Mouse (Mus musculus) cerebellum, adult 2 months (tissue): ENCODE results near the gene Trit1. TPM values are rescaled to one million over a fixed set of nuclear protein-coding genes. Genes with fewer than 3 reads are reported as not detected.

Experiments used
- DNase-seq, 2 experiments: peaks; one replicate each; pipeline ENCODE4 v3.0.0; 2021
- H3K27ac ChIP-seq: fragments of 200-500 bp; 2 replicates; pipeline ENCODE4 v1.5.1; 2012; ENCODE audit warnings: low read length, control low read depth, inconsistent platforms; ENCODE audit not compliant: insufficient read depth
- H3K27me3 ChIP-seq: fragments of 200-500 bp; 2 replicates; pipeline ENCODE4 v1.6.1; 2012; ENCODE audit warnings: inconsistent platforms, mild to moderate bottlenecking, low read length, moderate library complexity; ENCODE audit not compliant: control insufficient read depth, insufficient read depth
- H3K4me1 ChIP-seq: fragments of 200-500 bp; 2 replicates; pipeline ENCODE4 v1.6.1; 2011; ENCODE audit warnings: low read length; ENCODE audit not compliant: control insufficient read depth, insufficient read depth
- H3K4me3 ChIP-seq: fragments of 200-500 bp; replicated peaks from 2 replicates; pipeline ENCODE3; 2011; ENCODE audit warnings: mild to moderate bottlenecking, low read depth, low read length, control low read depth; ENCODE audit not compliant: insufficient read depth
- CTCF ChIP-seq: fragments of 200-500 bp; IDR thresholded peaks from 2 replicates; pipeline ENCODE4 v1.5.1; 2011; ENCODE audit warnings: low read depth, mild to moderate bottlenecking, control low read depth, low read length, moderate library complexity, borderline replicate concordance; ENCODE audit not compliant: insufficient read depth
- POLR2A ChIP-seq: fragments of 200-500 bp; IDR thresholded peaks from 2 replicates; pipeline ENCODE4 v1.6.1; 2011; ENCODE audit warnings: low read length, control low read depth, borderline replicate concordance; ENCODE audit not compliant: insufficient read depth
- WGBS: fragments of 180-500 bp; shearing (Covaris S2); methylation state at CpG from one replicate; pipeline ENCODE4 v1.1.7; 2018; 5-methylcytosine and 5-hydroxymethylcytosine counted together
- polyA plus RNA-seq: library from polyadenylated mRNA; depleted of rRNA; stranded (reverse); fragments of >200 nt; gene quantifications from 2 replicates; pipeline ENCODE4 v1.2.3, GENCODE M21; 2012; rRNA removed

Gene Trit1
- polyA plus RNA-seq, 1 experiment: 11.0 TPM

DNA sequence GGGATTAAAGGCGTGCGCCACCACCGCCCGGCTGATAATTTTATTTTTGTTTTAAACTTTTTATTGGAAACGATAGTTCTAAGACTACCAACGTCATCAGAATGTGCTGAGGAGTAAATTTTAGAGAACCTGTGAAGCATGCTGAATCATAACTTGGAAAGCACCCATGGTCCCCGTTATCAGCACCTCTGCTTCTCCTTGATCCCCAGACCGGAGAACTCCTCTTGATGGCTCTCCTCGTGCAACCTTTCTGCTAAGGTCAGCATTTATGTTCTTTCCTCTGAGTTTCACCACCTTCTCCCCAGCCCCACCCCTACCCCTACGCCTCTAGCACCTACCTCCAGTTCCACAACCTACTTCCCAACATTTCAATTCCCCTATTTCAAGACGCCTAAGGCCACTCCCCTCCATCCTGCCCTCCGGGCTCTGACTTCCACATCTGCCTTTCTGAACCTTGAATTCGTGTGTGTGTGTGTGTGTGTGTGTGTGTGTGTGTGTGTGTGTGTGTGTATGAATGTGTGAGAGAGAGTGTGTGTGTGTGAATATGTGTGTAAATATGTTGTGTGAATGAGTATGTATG, 67.0 kb downstream of the Trit1 start:
- no peaks in the 10 kb centered on the region for H3K27me3 ChIP-seq
- TF ChIP-seq CTCF: no peak
- no peak for TF ChIP-seq POLR2A
- WGBS: 65% methylated on average over 13 of the region's 13 CpGs
- DNase-seq: no peak
- 0 out of 2 replicates have a peak, but pooled peaks cover 4% of the 10 kb centered on the region for H3K4me1 ChIP-seq
- H3K27ac ChIP-seq: no peak overlapping the region
- H3K4me3 ChIP-seq: no peak overlapping the region

DNA sequence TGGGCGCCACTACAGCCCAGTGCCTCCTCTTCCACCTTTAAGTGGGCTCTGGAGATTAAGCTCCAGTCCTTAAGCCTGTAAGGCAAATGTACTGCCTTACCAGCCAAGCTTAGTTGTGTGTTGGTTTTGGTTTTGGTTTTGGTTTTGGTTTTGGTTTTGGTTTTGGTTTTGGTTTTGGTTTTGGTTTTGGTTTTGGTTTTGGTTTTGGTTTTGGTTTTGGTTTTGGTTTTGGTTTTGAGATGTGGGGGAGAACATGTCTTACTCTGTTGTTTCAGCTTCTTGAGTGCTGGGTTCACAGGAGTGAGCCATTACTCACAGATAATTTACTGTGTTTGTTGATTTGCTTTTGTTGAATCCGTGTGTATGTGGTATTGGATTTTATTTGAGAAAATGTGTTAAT, 68.9 kb downstream of the Trit1 start:
- 83% methylated on average over 2 of the region's 2 CpGs for WGBS
- Histone ChIP-seq H3K4me1 (0 out of 2 replicates have a peak, but pooled peaks cover 4% of the 10 kb centered on the region), H3K27me3 (no peaks in the 10 kb centered on the region), H3K4me3 (no peak overlapping the region), H3K27ac (no peak overlapping the region)
- DNase-seq: no peak
- TF ChIP-seq POLR2A (no peak), CTCF (no peak)

DNA sequence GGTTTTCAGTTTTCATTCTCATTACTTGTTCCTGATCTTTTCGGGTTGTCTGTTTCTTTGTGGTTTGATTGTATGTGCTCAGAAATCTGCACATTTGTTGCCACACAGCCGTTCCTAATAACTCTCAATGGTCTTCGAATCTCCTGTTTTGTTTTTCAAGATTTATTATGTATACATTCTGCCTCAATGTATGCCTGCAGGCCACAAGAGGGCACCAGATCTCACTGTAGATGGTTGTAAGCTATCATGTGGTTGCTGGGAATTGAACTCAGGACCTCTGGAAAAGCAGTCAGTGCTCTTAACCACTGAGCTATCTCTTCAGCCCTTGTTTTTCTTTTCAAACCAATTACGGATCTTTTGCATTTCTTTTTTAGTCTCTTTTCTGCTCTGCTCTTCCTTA, 70.0 kb downstream of the Trit1 start:
- Histone ChIP-seq H3K4me1 (no peaks in the 10 kb centered on the region), H3K27ac (no peak overlapping the region), H3K27me3 (no peaks in the 10 kb centered on the region), H3K4me3 (no peak overlapping the region)
- no peak for TF ChIP-seq CTCF
- no peak for TF ChIP-seq POLR2A
- no peak for DNase-seq
- 89% methylated on average over 4 of the region's 4 CpGs for WGBS

DNA sequence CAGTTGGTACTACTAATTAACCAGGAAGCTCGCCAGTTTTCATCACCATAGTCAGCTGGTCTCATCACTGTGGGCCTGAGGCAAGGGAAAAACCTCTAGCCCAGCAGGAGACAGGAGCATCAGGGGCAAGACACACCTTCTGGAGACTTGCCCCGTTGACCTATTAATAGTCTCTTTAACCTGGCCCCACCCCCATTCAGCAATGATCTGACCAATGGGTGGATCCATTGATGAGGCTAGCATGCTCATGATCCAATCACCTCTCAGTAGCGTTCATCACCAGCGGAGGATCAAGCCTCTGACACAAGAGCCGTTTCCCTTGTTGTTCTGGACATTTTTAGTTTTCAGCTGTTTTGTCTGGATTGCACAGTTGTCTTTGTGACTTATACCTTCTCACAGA, 76.2 kb downstream of the Trit1 start:
- H3K27me3 ChIP-seq: no peaks in the 10 kb centered on the region
- H3K27ac ChIP-seq: no peak overlapping the region
- WGBS: 68% methylated on average over 5 of the region's 5 CpGs
- TF ChIP-seq POLR2A: no peak
- no peak for TF ChIP-seq CTCF
- no peak for DNase-seq
- H3K4me1 ChIP-seq: no peaks in the 10 kb centered on the region
- no peak overlapping the region for H3K4me3 ChIP-seq

DNA sequence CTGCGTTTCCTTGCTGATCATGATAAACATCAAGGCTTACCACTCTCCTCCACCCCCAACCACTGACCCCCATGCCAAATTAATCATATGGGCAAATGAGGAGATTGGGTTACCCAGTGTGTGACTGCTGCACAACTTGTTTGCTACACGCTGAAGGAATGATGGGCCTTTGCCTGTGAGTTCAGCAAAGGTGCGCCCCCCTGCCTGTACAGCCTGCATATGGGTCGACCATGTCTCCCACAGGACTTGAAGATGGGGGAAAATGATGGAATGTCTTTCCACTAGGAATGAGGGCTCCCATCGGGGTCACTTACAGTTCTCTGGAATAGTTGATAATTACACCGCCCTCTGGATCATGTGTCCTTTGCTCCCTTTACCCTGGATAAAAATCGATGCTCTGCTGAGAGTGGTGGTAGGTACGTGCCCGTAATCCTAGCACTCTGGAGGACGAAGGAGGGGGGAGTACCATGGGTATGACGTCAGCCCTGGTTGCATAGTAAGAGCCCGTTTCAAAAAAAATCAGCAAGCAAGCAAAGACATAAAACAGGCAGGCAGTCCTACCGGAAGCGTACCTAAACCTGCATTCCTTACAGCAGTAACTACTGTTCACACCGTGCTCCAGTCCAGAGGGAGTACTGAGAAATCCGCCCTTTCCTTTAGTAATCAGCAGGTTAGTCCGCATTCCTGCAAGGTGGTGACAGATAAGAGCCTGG, 76.8 kb downstream of the Trit1 start:
- DNase-seq: no peak
- WGBS: 71% methylated on average over 17 of the region's 17 CpGs
- TF ChIP-seq CTCF: no peak
- no peak for TF ChIP-seq POLR2A
- Histone ChIP-seq H3K27me3 (no peaks in the 10 kb centered on the region), H3K27ac (no peak overlapping the region), H3K4me1 (no peaks in the 10 kb centered on the region), H3K4me3 (no peak overlapping the region)

DNA sequence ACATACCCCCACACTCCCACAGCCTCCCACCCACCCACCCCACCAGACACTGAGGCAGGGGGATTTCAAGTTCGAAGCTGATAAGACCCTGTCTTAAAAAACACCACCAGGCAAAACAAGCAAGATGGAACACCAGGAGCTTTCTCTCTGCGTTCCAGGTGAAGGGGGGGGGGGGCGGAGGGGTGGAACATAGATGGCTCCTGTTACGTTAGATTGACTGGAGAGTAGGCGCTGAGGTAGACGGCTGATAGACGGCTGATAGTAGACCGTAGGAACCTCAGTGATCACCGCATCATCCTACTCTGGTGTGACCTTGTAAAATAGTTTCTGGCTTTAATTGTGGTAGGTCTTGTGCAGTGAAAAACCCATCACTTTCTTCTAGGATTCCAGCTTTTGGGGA, 77.5 kb downstream of the Trit1 start:
- 76% methylated on average over 9 of the region's 9 CpGs for WGBS
- DNase-seq: no peak
- Histone ChIP-seq H3K4me1 (no peaks in the 10 kb centered on the region), H3K27ac (no peak overlapping the region), H3K27me3 (no peaks in the 10 kb centered on the region), H3K4me3 (no peak overlapping the region)
- TF ChIP-seq CTCF (no peak), POLR2A (no peak)

Other genes starting within 250 kb of the Trit1 start
- 131 and 133 TPM in 2 replicates for gene Ppt1, start 180.4 kb upstream of the Trit1 start, polyA plus RNA-seq
- 82.1 and 89.7 TPM in 2 replicates for gene Cap1, start 130.5 kb upstream of the Trit1 start, polyA plus RNA-seq
- gene Mfsd2a, start 55.4 kb upstream of the Trit1 start, polyA plus RNA-seq: 32.9 and 34.4 TPM in 2 replicates
- gene Mycl, start 20.9 kb upstream of the Trit1 start, polyA plus RNA-seq: 5.3 and 5.8 TPM in 2 replicates
- 0.10 and 0.24 TPM in 2 replicates for gene Bmp8b, start 88.6 kb downstream of the Trit1 start, polyA plus RNA-seq
- 0.11 TPM in 2 replicates for gene Oxct2b, start 99.7 kb downstream of the Trit1 start, polyA plus RNA-seq
- gene Ppie, start 123.4 kb downstream of the Trit1 start, polyA plus RNA-seq: 24.6 and 25.3 TPM in 2 replicates
- gene Hpcal4, start 166.6 kb downstream of the Trit1 start, polyA plus RNA-seq: 23.9 and 25.7 TPM in 2 replicates
- 9.8 and 12.8 TPM in 2 replicates for gene Nt5c1a, start 184.9 kb downstream of the Trit1 start, polyA plus RNA-seq
- 3.1 and 3.5 TPM in 2 replicates for gene Heyl, start 217.0 kb downstream of the Trit1 start, polyA plus RNA-seq
- 30.8 and 32.3 TPM in 2 replicates for gene Pabpc4, start 245.8 kb downstream of the Trit1 start, polyA plus RNA-seq